Mouse (Mus musculus) forebrain, embryonic 16.5 days (tissue): Measurements from ENCODE around the gene Pld2. TPM values are rescaled to one million over a fixed set of nuclear protein-coding genes. Genes with fewer than 3 reads are reported as not detected.
A peak's percentile ranks its signal among the peaks of the same experiment; 100 is the strongest.
"Not testable (repeated sequence)": the region's sequence is repeated elsewhere in the genome, so short reads cannot be mapped to it uniquely, and the experiment has no call there.

ENCODE experiments used
- ATAC-seq: fragments of 200-750 bp; cut with Nextera tagmentation; 2 replicates; pipeline ENCODE4 v1.8.0; 2017; ENCODE audit warnings: mild to moderate bottlenecking, moderate library complexity
- H3K27ac ChIP-seq: fragments of 300-500 bp; sonication (generic); 2 replicates; pipeline ENCODE4 v1.5.1; 2014; ENCODE audit warnings: low read length, control low read depth
- H3K27me3 ChIP-seq: fragments of 300-500 bp; sonication (generic); replicated peaks from 2 replicates; pipeline ENCODE4 v1.6.1; 2014; ENCODE audit warnings: low read length; ENCODE audit not compliant: control insufficient read depth, insufficient read depth
- H3K36me3 ChIP-seq: fragments of 300-500 bp; sonication (generic); 2 replicates; pipeline ENCODE4 v1.6.1; 2014; ENCODE audit not compliant: control insufficient read depth, insufficient read depth
- H3K4me1 ChIP-seq: fragments of 300-500 bp; sonication (generic); replicated peaks from 2 replicates; pipeline ENCODE4 v1.6.1; 2014; ENCODE audit warnings: low read length; ENCODE audit not compliant: control insufficient read depth, insufficient read depth
- H3K4me2 ChIP-seq: fragments of 300-500 bp; sonication (generic); 2 replicates; pipeline ENCODE4 v1.6.1; 2014; ENCODE audit warnings: mild to moderate bottlenecking, low read length, control low read depth
- H3K4me3 ChIP-seq: fragments of 300-500 bp; sonication (generic); replicated peaks from 2 replicates; pipeline ENCODE4 v1.5.1; 2014; ENCODE audit warnings: mild to moderate bottlenecking, low read length, control low read depth
- H3K9ac ChIP-seq: fragments of 300-500 bp; sonication (generic); replicated peaks from 2 replicates; pipeline ENCODE4 v1.6.1; 2014; ENCODE audit warnings: low read depth, low read length, control low read depth
- H3K9me3 ChIP-seq: fragments of 300-500 bp; sonication (generic); 2 replicates; pipeline ENCODE4 v1.6.1; 2016; ENCODE audit warnings: low read length; ENCODE audit not compliant: control insufficient read depth
- WGBS: fragments of 180-500 bp; shearing (Covaris S2); extraction: QIAGEN DNeasy Blood & Tissue Kit; methylation state at CpG from one replicate; pipeline ENCODE4 v1.1.7; 2014; 5-methylcytosine and 5-hydroxymethylcytosine counted together
- polyA plus RNA-seq: library from polyadenylated mRNA; unstranded; fragments of >200 nt; fragmentation: Nextera tagmentation; extraction: Ambion mirVana; gene quantifications from 2 replicates; pipeline ENCODE4 v1.2.1, GENCODE M21; 2015

Pld2 gene
- polyA plus RNA-seq, 1 experiment from 2014 or later: 9.0 TPM

DNA sequence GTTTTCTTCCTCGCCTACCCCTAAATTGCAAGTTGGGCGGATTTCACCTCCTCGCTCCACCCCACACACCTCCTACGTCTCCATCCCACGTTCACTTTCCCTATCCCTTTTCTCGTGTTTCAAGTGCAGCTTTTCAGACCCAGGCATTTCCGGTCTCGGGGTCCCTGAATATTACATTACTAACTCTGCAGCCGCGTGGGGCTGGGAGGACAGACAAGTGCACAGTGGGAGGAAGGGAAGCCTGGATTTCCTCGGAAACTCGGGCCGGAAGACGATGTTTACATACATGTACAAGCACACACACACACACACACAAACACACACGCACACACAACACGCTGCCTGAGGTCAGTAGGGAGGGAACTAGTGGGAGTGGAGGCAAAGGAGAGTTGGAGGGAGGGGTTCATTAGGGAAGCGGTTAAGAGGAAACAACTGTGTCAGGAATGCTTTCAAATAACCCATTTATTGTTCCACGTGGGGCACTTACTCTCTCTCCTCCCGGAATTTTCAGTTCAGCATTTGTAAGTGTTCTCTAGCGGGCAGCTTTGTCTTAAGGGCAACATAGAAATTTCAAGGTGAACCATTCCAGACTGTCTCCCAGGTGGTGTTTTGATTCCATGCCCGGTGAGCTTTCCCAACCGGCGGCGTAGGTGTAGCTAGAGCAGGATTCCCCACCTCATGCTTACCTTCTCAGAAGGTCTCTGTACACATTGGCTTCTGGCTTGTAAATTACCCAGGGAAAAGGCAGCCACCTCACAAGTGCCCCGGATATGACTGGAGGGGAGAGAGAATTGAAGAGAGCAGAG lies 23.8 kb downstream of the Pld2 start:
- Histone ChIP-seq H3K27ac (peak overlapping the region; percentile 81; the same call in 1 of the 2 replicates), H3K9me3 (no peaks in the 10 kb centered on the region), H3K36me3 (no peaks in the 10 kb centered on the region), H3K4me3 (peak overlapping the region; percentile 70), H3K27me3 (no peaks in the 10 kb centered on the region), H3K4me1 (peaks cover 27% of the 10 kb centered on the region), H3K9ac (peak overlapping the region; percentile 84), H3K4me2 (peak overlapping the region; percentile 94)
- ATAC-seq: 0 out of 2 replicates have a peak, but pooled peaks have one; percentile 5
- WGBS: under 1% methylated on average over 25 of the region's 25 CpGs

DNA sequence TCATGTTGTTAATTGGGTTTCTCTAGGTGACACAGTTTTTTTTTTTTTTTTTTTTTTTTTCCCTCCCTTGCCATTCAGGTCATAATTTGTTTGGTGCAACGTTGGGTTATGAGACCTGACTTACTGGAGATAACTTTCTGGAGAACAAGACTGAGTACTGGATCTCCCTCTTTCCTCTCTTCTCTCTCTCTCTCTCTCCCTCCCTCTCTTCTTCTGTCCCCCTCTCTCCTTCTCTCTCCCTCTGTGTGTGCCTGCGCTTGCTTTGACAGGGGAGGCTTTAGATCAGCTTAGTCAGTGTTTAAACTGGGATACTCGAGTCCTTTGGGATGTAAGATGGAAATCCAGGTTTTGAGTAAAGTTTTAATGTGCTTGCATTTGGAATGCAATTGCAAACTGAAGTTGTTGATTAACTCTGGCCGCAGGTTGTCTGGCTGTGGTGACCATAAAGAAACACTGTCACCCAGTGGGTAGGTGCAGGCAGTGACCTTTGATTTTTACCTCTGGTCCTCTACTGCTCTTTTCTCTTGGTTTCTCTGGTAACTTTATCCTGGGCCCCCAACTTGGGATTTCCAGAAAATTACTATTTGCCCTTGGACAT lies 24.5 kb downstream of the Pld2 start:
- Histone ChIP-seq H3K4me1 (peaks cover 27% of the 10 kb centered on the region), H3K36me3 (no peaks in the 10 kb centered on the region), H3K27ac (no peak overlapping the region), H3K4me2 (peak overlapping the region; percentile 94), H3K9me3 (no peaks in the 10 kb centered on the region), H3K4me3 (peak overlapping the region; percentile 70), H3K27me3 (no peaks in the 10 kb centered on the region), H3K9ac (no peak overlapping the region; the same call in 1 of the 2 replicates)
- no peak for ATAC-seq
- WGBS: 32% methylated on average over 4 of the region's 4 CpGs

DNA sequence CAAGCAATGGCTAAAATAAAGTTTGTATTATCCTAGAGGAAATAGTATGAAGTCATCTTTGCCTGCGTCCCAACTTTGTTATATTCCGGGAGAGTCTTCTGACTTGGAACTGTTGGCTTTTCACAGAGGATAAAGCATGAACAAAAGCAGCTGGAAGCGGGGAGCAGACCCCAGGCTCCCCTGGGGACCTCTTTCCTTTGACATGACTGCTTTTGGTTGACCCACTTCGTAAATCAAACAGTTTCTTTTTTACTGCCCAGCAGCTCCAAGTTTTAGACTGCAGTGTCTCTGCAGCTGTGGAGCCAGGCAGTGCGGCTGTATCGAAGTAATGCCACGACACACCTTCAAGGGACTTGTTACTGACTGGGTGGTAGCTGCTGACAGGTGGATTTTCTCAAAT lies 26.7 kb downstream of the Pld2 start:
- Histone ChIP-seq H3K27ac (no peak overlapping the region), H3K27me3 (no peaks in the 10 kb centered on the region), H3K9me3 (no peaks in the 10 kb centered on the region), H3K4me3 (no peak overlapping the region), H3K4me1 (peaks cover 27% of the 10 kb centered on the region), H3K9ac (no peak overlapping the region), H3K4me2 (no peak overlapping the region), H3K36me3 (no peaks in the 10 kb centered on the region)
- WGBS: 70% methylated on average over 7 of the region's 7 CpGs
- no peak for ATAC-seq

DNA sequence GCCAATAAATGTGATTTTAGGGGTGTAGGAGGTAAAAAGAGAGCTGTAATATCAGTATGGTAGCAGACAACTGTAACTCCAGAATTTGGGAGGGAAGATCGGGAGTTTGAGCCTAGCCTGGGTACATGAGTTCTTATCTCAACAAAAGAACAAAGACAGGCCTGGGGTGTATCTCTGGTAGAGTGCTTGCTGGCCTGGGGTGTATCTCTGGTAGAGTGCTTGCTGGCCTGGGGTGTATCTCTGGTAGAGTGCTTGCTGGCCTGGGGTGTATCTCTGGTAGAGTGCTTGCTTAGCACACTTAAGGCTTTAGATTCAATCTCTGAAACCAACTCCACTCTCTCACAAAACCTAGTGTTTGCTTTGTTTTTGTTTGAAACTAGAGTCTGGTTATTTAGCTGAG lies 30.8 kb downstream of the Pld2 start:
- ATAC-seq: not testable (repeated sequence)

DNA sequence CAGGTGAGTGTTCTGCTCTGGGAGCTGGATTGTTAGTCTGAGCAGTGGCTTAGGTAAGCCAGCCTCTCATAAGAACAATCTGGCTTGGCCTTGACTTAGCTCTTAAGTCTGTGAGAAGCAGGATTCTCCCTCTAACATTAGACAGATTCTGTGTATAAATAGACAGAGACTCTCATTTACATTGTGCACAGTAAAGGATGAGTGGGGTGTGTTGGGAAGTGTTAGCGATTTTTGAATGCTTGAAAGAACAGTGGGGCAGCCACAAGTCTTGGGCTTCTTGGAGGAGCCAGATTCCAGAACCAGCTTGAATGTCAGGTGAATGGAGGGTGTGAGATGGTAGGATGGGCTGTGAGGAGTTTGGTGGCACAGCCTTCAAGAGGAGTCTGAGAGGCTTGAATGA lies 31.8 kb downstream of the Pld2 start:
- WGBS: 89% methylated on average over 1 of the region's 1 CpGs
- Histone ChIP-seq H3K4me1 (peaks cover 8% of the 10 kb centered on the region; the same call in 1 of the 2 replicates), H3K4me2 (no peak overlapping the region), H3K4me3 (no peak overlapping the region), H3K9ac (no peak overlapping the region), H3K27ac (no peak overlapping the region), H3K36me3 (no peaks in the 10 kb centered on the region), H3K27me3 (no peaks in the 10 kb centered on the region), H3K9me3 (no peaks in the 10 kb centered on the region)
- no peak for ATAC-seq

More for the DNA sequence above, 30.8 kb downstream of the Pld2 start:
- H3K27me3 ChIP-seq, H3K9ac ChIP-seq, H3K4me2 ChIP-seq, H3K36me3 ChIP-seq, H3K4me3 ChIP-seq, H3K9me3 ChIP-seq, H3K27ac ChIP-seq, H3K4me1 ChIP-seq: not testable (repeated sequence)
- 97% methylated on average over 1 of the region's 1 CpGs for WGBS

DNA sequence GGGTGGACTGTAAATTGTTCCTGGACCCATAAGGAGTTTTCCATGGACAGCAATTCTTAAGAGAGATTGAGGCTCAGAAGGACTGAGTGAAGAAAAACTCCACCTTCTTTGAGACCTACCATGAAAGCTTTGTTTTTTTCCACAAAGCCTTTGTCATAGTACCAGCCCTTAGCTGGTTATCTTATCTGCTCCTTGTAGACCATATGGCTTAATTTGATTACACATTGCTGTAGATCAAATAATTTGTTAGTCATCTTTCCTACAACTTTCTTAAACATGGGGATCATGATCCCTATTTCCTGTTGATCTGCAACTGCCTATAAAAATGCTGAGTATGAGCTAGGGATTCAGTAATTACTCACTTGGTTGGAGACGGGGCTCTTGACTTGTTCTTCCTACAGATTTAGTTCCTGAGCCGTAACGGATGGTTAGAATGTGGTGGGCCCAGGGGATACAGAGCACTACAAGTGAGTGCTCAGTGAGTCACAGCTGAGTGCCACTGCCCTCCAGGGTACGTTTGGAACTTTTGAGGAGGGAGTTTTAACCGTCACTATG lies 32.6 kb downstream of the Pld2 start:
- ATAC-seq: no peak

DNA sequence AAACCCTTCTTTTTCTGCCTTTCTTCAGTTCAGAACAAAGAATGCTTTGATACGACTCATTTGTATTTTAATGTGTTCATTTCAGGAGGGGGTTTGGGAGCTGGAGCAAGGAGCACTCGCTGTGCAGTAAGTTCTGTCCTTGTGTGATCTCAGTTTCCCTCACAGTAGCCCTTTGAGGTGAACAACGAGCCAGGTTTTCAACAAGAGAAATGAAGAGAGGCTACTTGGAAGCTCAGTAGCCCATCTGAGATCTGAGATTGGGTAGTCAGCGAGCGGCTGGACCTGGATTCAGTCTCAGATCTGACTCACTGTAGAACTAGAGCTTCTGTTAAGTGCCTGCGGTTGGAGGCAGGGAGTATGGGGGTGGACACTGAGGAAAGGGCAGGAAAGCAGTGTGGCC lies 34.0 kb downstream of the Pld2 start:
- H3K27ac ChIP-seq: peak overlapping the region; percentile 45
- no peaks in the 10 kb centered on the region for H3K9me3 ChIP-seq
- H3K9ac ChIP-seq: no peak overlapping the region
- WGBS: 30% methylated on average over 6 of the region's 6 CpGs
- H3K27me3 ChIP-seq: no peaks in the 10 kb centered on the region
- ATAC-seq: no peak
- H3K4me1 ChIP-seq: peaks cover 19% of the 10 kb centered on the region
- no peaks in the 10 kb centered on the region for H3K36me3 ChIP-seq
- H3K4me2 ChIP-seq: no peak overlapping the region
- H3K4me3 ChIP-seq: no peak overlapping the region

More for the DNA sequence above, 32.6 kb downstream of the Pld2 start:
- Histone ChIP-seq H3K4me1 (peaks cover 10% of the 10 kb centered on the region), H3K36me3 (no peaks in the 10 kb centered on the region), H3K4me2 (no peak overlapping the region), H3K9ac (no peak overlapping the region), H3K4me3 (no peak overlapping the region), H3K9me3 (no peaks in the 10 kb centered on the region), H3K27ac (no peak overlapping the region), H3K27me3 (no peaks in the 10 kb centered on the region)
- 69% methylated on average over 5 of the region's 5 CpGs for WGBS

DNA sequence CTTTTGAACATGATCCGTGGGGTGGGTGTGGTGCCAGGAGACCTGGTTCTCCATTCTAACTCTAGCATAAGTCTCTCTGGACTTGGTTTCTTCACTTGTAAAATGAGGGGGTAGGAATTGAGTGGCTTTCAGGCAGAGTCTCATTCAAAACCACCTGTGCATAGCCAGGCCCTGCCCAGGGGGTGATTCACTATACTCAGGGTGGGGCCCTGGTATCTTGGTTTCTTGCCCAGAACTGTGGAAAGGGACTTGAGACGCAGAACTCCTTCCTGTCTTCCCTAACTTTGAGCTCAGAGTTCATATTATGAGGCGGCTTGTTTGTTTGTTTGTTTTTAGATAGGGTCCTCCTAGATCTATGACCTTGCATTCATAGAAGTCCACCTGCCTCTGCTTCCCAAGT lies 37.3 kb downstream of the Pld2 start:
- no peak overlapping the region for H3K9ac ChIP-seq
- no peak overlapping the region for H3K4me3 ChIP-seq
- peaks cover 26% of the 10 kb centered on the region for H3K4me1 ChIP-seq
- H3K4me2 ChIP-seq: no peak overlapping the region
- no peak for ATAC-seq
- H3K27ac ChIP-seq: no peak overlapping the region
- no peaks in the 10 kb centered on the region for H3K27me3 ChIP-seq
- no peaks in the 10 kb centered on the region for H3K36me3 ChIP-seq
- WGBS: 74% methylated on average over 3 of the region's 3 CpGs
- no peaks in the 10 kb centered on the region for H3K9me3 ChIP-seq

DNA sequence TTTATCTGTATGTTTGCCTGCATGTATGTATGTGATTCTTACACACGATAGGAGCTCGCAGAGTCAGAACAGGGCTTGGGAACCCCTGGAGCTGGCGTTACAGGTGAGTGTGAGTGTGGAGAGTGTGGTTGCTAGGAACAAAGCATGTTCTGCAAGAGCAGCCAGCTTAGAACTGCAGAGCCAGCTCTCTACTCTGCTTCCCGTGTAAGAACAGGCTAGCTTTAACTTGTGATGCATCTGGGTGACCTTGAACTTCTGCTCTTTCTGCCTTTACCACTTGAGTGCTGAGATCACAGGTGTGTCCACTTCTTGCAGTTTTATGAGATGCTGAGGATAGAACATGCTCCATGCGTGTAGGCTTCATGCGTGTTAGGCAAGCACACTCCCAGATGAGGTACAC lies 39.1 kb downstream of the Pld2 start:
- ATAC-seq: no peak
- peaks cover 20% of the 10 kb centered on the region for H3K4me1 ChIP-seq
- no peaks in the 10 kb centered on the region for H3K36me3 ChIP-seq
- no peak overlapping the region for H3K27ac ChIP-seq
- no peak overlapping the region for H3K4me3 ChIP-seq
- no peak overlapping the region for H3K4me2 ChIP-seq
- 91% methylated on average over 6 of the region's 6 CpGs for WGBS
- H3K9me3 ChIP-seq: no peaks in the 10 kb centered on the region
- H3K9ac ChIP-seq: no peak overlapping the region
- H3K27me3 ChIP-seq: no peaks in the 10 kb centered on the region
